In genomic region chr11:102431018-102431645, GRCm38 (mm10) we compare ENCODE assay signal across 1 mouse cellular context.
TF ChIP-seq lines count a peak whose summit lies in the region.

No protein-coding gene starts in this region.

TF ChIP-seq in C2C12, 6 proteins besides CTCF, POLR2A, EP300 and RAD21 (continued from another document):
- TF ChIP-seq FOSL1 (IDR thresholded peaks at IDR 0.05; ENCODE audit: insufficient read depth, low read length, poor library complexity, severe bottlenecking) (no peak), USF1 (IDR thresholded peaks at IDR 0.05; ENCODE audit: low read depth) (no peak), MAX (IDR thresholded peaks at IDR 0.05) (no peak), MYOD1 (IDR thresholded peaks at IDR 0.05; ENCODE audit: control insufficient read depth, insufficient read length, low read depth) (no peak), CEBPB (IDR thresholded peaks at IDR 0.05; ENCODE audit: low read depth) (no peak)
